Mouse (Mus musculus): ENCODE data around the gene Nrgn. TPM values are rescaled to one million over a fixed set of nuclear protein-coding genes. Genes with fewer than 3 reads are reported as not detected.

Nrgn gene
- polyA plus RNA-seq, 1 experiment from 2014 or later: 6.7 TPM

DNA sequence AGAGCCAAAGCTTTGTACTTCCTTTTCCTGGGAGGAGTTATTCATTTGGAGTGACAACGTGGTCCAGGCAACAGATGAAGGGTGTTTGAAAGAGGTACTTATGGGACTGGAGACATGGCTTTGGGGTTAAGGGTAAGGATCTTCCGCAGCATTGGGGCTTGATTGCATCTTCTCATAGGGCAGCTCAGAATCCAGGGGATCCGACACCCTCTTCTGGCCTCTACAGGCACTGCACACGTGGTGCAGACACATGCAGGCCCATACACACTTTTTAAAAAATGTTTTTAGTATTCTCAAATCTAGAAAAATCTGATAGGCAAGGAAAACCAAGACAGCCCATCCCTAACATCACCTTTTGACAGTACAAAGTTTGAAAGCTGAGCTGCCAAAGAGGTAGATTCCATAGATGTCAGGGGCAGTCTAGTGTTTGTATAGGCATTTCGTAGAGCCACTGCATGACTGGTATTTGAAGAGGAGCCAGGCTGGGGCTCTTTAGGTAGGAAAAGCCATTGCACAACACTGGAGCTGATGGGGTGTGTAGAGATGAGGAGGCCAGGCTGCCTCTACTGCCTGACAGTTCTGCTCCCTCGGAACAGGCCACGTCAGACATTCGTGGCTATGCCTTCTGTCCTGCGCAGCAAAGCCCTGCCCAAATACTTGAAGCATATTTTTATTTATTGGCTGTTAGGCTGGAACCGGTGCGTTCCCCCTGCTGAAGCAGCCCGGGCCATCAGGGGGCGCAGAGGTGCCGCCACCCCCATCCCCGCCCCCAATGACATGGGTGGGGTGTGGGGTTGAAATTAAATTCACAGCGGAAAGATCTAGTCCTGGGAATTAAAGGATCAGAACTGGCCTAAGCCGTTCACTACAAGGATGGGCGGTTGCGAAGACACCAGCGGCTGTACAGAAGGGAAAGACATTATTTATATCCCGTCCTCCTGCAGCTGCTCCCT lies 26.0 kb downstream of the Nrgn start:
- H3K4me1 ChIP-seq: peaks cover 26% of the 10 kb centered on the region
- 0 out of 2 replicates have a peak overlapping the region, but pooled peaks have one; percentile 10 for H3K4me3 ChIP-seq
- ATAC-seq (ENCODE audit: insufficient number of reproducible peaks, insufficient read depth, low FRiP score, low TSS enrichment): no peak
- H3K36me3 ChIP-seq: peaks cover 13% of the 10 kb centered on the region
- H3K9ac ChIP-seq: no peak overlapping the region
- H3K9me3 ChIP-seq: no peaks in the 10 kb centered on the region
- peak overlapping the region; percentile 32; the same call in 1 of the 2 replicates for H3K4me2 ChIP-seq (replicated peaks)
- peaks cover 63% of the 10 kb centered on the region for H3K27me3 ChIP-seq
- WGBS: 23% methylated on average over 21 of the region's 21 CpGs
- H3K27ac ChIP-seq: no peak overlapping the region

DNA sequence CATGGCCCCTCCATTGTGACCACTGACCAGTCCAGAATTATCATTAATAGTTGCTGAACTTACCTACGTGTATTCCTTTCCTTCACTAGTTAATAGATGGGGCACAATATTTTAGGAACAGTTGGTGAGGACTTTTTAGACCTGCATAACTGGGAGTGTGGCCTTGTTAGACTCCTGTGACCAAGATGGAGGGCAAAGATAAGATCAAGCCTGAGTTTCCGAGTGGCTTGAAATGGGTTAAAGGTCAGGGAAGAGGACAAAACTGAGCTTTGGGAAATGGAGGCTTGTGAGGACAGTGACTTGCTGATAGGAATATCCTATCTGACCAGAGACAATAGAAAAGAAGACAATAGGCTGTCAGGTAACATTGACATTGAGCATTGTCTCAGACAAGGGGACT lies 27.2 kb downstream of the Nrgn start:
- no peak overlapping the region for H3K27ac ChIP-seq
- no peak for ATAC-seq (ENCODE audit: insufficient number of reproducible peaks, insufficient read depth, low FRiP score, low TSS enrichment)
- H3K4me2 ChIP-seq (replicated peaks): no peak overlapping the region
- WGBS: 82% methylated on average over 2 of the region's 2 CpGs
- peaks cover 50% of the 10 kb centered on the region for H3K27me3 ChIP-seq
- peaks cover 15% of the 10 kb centered on the region for H3K4me1 ChIP-seq
- no peak overlapping the region for H3K4me3 ChIP-seq
- peaks cover 20% of the 10 kb centered on the region for H3K36me3 ChIP-seq
- no peak overlapping the region for H3K9ac ChIP-seq
- no peaks in the 10 kb centered on the region for H3K9me3 ChIP-seq

DNA sequence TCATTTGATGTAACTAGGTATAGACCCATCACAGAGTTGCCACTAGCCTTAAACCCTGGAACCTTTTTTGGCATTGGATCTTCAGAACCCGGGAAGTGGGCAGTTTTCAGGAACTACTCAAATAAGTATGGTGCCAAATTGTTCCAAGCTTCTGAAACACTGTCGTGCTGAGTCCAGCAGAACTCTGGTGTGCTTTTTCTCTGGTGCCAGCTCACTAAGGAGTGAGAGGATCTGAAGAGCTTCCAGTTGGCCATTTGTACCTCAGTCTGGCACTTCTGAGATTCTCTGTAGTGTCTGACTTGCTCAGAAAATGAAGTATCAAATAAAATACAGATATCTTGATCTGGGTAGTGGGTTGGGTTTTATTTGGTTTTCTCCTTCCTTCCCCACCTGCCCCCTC lies 32.7 kb downstream of the Nrgn start:
- no peak overlapping the region for H3K9ac ChIP-seq
- 91% methylated on average over 2 of the region's 2 CpGs for WGBS
- H3K36me3 ChIP-seq: peaks cover 31% of the 10 kb centered on the region
- no peaks in the 10 kb centered on the region for H3K27me3 ChIP-seq
- no peak overlapping the region for H3K4me2 ChIP-seq (replicated peaks)
- H3K9me3 ChIP-seq: no peaks in the 10 kb centered on the region
- no peak overlapping the region for H3K27ac ChIP-seq
- no peaks in the 10 kb centered on the region for H3K4me1 ChIP-seq
- H3K4me3 ChIP-seq: no peak overlapping the region
- no peak for ATAC-seq (ENCODE audit: insufficient number of reproducible peaks, insufficient read depth, low FRiP score, low TSS enrichment)

DNA sequence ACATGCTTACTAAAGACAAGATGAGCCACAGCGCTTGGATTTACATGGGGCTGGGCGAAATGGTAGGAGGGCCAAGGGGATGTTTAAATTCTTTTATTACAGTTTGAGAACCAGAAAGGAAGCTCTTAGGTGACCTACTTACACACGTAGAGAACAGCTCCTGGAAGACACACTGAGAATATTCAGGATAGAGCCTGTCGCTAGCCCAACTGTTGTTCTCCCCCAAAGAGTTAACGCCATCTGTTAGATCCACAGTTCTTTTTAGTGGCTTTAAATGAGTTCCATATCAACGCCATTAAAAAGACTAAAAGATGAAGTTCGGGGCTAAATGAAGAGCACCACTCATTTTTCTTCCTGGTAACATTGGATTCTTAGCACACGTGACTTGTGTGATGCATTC lies 33.7 kb downstream of the Nrgn start:
- Histone ChIP-seq H3K4me1 (no peaks in the 10 kb centered on the region), H3K27me3 (no peaks in the 10 kb centered on the region), H3K9me3 (no peaks in the 10 kb centered on the region), H3K4me2 (replicated peaks) (no peak overlapping the region), H3K9ac (no peak overlapping the region), H3K27ac (no peak overlapping the region), H3K4me3 (no peak overlapping the region), H3K36me3 (peaks cover 31% of the 10 kb centered on the region)
- WGBS: 91% methylated on average over 8 of the region's 8 CpGs
- no peak for ATAC-seq (ENCODE audit: insufficient number of reproducible peaks, insufficient read depth, low FRiP score, low TSS enrichment)

DNA sequence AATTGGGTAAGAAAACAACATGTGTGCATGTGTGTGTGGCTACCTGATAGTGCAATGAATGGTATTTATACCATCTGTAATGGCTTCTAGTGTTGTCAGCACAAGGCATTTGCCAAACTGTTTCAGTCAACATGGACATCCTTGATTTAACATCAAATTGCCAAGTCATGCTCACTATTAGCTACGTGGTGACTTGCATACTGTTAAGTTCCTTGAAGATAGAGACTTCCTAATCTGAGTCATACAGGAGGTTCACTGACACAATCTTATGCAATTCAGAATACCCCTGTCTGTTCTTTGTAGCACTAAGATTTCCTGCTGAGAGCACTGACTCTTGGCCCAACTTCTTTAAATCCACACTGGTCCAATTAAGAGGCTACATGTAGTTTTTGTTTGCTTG lies 35.2 kb downstream of the Nrgn start:
- Histone ChIP-seq H3K4me2 (replicated peaks) (no peak overlapping the region), H3K4me3 (no peak overlapping the region), H3K9ac (no peak overlapping the region), H3K27ac (no peak overlapping the region), H3K27me3 (no peaks in the 10 kb centered on the region), H3K4me1 (no peaks in the 10 kb centered on the region), H3K36me3 (peaks cover 22% of the 10 kb centered on the region), H3K9me3 (no peaks in the 10 kb centered on the region)
- no peak for ATAC-seq (ENCODE audit: insufficient number of reproducible peaks, insufficient read depth, low FRiP score, low TSS enrichment)
- 74% methylated on average over 1 of the region's 1 CpGs for WGBS

DNA sequence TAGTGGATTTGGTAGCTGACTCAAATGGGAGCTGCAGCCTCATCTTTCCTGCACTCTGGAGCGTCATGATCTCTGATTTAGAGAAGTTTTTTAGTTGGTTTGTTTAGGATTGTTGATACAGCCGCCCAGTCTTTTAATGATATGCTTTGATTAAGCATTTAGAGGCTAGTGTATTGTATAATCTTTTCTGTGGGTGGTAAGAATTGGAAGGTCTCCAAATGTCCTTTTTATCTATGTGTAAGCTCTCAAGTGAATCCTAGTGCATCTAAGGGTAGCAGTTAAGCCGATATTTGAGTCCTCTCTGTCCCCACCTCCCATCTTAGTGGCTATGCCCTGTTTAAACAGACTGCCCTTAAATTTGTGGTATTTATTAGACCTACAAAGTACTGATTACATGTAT lies 38.2 kb downstream of the Nrgn start:
- no peak for ATAC-seq (ENCODE audit: insufficient number of reproducible peaks, insufficient read depth, low FRiP score, low TSS enrichment)
- WGBS: 86% methylated on average over 3 of the region's 3 CpGs
- H3K4me2 ChIP-seq (replicated peaks): no peak overlapping the region

DNA sequence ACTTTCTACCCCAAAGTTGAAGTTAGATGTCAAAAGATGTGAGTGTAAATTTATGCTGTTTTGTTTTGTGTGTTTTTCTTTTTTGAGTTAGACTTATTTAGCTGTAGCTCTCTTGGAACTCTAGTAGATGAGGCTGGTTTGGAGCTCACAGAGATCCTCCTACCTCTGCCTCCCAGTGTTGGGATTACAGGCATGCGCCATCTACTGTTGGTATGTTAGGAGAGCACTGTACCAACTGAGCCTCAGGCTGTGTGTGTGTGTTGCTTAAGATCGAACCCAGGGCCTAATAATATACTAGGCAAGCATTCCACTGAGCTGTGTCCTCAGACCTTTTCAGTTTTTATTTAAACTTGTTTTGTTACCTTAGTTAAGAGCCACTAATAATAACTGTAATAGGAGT lies 40.6 kb downstream of the Nrgn start:
- ATAC-seq (ENCODE audit: insufficient number of reproducible peaks, insufficient read depth, low FRiP score, low TSS enrichment): no peak
- H3K4me2 ChIP-seq (replicated peaks): no peak overlapping the region
- H3K9ac ChIP-seq: no peak overlapping the region
- H3K9me3 ChIP-seq: no peaks in the 10 kb centered on the region
- H3K27ac ChIP-seq: no peak overlapping the region
- H3K36me3 ChIP-seq: no peaks in the 10 kb centered on the region
- no peaks in the 10 kb centered on the region for H3K4me1 ChIP-seq
- WGBS: 92% methylated on average over 2 of the region's 2 CpGs
- no peaks in the 10 kb centered on the region for H3K27me3 ChIP-seq
- no peak overlapping the region for H3K4me3 ChIP-seq

More for the DNA sequence above, 38.2 kb downstream of the Nrgn start:
- H3K27ac ChIP-seq: no peak overlapping the region
- no peak overlapping the region for H3K9ac ChIP-seq
- no peaks in the 10 kb centered on the region for H3K27me3 ChIP-seq
- H3K36me3 ChIP-seq: peaks cover 8% of the 10 kb centered on the region
- no peak overlapping the region for H3K4me3 ChIP-seq
- no peaks in the 10 kb centered on the region for H3K9me3 ChIP-seq
- H3K4me1 ChIP-seq: no peaks in the 10 kb centered on the region

DNA sequence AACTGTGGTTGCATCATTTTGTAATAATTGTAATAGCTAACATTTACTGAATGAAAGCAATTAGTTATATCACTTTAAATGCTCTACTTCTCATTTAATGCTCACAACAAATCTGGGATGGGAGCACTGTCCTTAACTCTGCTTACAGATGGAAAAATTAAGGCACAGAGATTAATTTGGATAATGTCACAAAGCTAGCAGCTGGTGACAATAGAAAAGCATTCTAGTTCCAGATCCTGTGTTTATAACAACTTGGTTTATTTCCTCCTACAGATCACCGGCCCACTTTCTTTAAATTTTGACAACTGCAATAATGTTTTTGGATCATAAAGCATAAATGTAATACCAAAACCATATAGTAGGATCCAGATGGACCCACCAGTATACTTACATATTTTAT lies 46.7 kb downstream of the Nrgn start:
- Histone ChIP-seq H3K9ac (no peak overlapping the region), H3K4me3 (no peak overlapping the region), H3K4me1 (no peaks in the 10 kb centered on the region), H3K4me2 (replicated peaks) (no peak overlapping the region), H3K27me3 (no peaks in the 10 kb centered on the region), H3K9me3 (no peaks in the 10 kb centered on the region), H3K27ac (no peak overlapping the region), H3K36me3 (no peaks in the 10 kb centered on the region)
- no peak for ATAC-seq (ENCODE audit: insufficient number of reproducible peaks, insufficient read depth, low FRiP score, low TSS enrichment)
- 91% methylated on average over 1 of the region's 1 CpGs for WGBS

DNA sequence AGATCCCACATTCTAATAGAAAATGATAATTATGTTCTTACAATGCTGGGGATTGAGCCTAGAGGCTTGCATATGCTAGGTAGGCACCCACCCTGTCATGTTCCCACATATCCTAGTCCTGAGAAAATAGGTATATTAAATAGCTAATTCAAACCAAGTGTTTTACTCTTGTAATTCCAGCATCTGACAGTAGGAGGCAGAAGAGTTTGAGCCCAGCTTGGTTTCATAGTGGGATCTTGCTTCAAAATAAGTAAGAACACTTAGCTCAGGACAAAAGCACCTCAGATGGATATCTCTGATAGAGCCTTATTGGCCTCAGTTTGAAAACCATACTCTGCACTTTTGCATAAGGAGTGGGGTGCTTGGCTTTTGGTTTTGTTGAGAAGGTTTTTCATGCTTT lies 48.4 kb downstream of the Nrgn start:
- H3K27me3 ChIP-seq: no peaks in the 10 kb centered on the region
- no peak overlapping the region for H3K9ac ChIP-seq
- no peaks in the 10 kb centered on the region for H3K4me1 ChIP-seq
- H3K4me3 ChIP-seq: no peak overlapping the region
- no peak overlapping the region for H3K27ac ChIP-seq
- H3K36me3 ChIP-seq: no peaks in the 10 kb centered on the region
- no peaks in the 10 kb centered on the region for H3K9me3 ChIP-seq
- ATAC-seq (ENCODE audit: insufficient number of reproducible peaks, insufficient read depth, low FRiP score, low TSS enrichment): no peak
- H3K4me2 ChIP-seq (replicated peaks): no peak overlapping the region

DNA sequence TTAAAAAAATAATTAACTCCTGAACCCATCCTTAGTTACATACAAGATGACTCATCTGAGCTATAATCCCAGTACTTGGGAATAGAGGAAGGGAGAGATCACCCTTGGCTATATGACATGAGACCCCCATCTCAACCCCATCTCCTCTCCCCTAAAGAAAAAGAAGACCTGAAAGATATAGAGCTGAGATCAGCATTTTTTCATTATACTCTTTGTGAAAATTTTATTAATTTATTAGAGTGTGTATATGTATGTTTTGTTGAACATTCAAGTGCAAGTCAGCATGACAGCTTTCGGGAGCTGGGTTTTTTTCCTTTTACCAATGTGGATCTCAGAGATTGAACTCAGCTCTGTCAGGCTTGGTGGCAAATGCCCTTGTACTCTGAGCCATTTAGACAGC lies 51.5 kb downstream of the Nrgn start:
- Histone ChIP-seq H3K27ac (no peak overlapping the region), H3K4me1 (no peaks in the 10 kb centered on the region), H3K9me3 (no peaks in the 10 kb centered on the region), H3K4me3 (no peak overlapping the region), H3K27me3 (no peaks in the 10 kb centered on the region), H3K9ac (no peak overlapping the region), H3K36me3 (no peaks in the 10 kb centered on the region), H3K4me2 (replicated peaks) (no peak overlapping the region)
- no peak for ATAC-seq (ENCODE audit: insufficient number of reproducible peaks, insufficient read depth, low FRiP score, low TSS enrichment)
- 93% methylated on average over 1 of the region's 1 CpGs for WGBS

DNA sequence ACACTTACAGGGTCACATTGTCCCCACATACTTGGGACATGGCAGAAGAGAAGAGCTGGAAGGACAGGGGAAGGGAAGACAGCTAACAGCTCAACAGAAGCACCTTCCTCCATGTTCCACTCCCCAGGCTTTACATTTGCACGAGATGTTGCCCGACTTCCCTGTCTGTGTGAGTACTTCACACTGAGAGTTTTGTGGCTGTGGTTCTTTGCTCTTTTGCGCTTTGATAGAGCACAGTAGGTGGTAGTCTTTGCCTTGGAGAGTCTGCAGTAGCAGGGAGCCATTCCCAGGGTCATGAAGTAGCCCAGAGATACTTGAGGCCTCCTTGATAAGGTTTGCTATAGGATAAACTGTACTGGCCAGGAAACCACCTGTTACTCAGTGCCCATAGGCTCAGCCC lies 52.5 kb downstream of the Nrgn start:
- WGBS: 82% methylated on average over 3 of the region's 3 CpGs
- Histone ChIP-seq H3K9ac (no peak overlapping the region), H3K27me3 (no peaks in the 10 kb centered on the region), H3K27ac (no peak overlapping the region), H3K4me3 (no peak overlapping the region), H3K9me3 (no peaks in the 10 kb centered on the region), H3K4me1 (no peaks in the 10 kb centered on the region), H3K36me3 (no peaks in the 10 kb centered on the region), H3K4me2 (replicated peaks) (no peak overlapping the region)
- ATAC-seq (ENCODE audit: insufficient number of reproducible peaks, insufficient read depth, low FRiP score, low TSS enrichment): no peak

DNA sequence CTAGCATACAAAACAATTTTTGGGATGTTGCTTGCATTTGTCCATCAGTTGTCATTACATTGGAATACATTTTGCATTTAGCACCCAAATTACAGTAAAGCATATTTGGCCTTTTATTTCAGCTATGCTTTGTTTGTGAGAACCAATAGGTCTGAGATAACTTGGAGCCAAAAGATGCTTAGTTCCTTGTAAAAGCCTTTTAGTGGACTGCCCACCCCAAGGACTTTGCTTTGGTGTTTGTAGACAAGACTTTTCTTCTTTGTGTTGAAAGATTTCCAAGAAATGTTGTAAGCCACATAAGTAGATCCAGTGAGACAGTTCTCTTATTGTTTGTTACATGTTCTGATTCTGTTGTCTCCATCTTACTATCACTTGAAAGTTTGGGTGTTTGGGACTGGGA lies 56.4 kb downstream of the Nrgn start:
- no peaks in the 10 kb centered on the region; the same call in 1 of the 2 replicates for H3K4me1 ChIP-seq
- H3K27ac ChIP-seq: no peak overlapping the region
- no peak for ATAC-seq (ENCODE audit: insufficient number of reproducible peaks, insufficient read depth, low FRiP score, low TSS enrichment)

More for the DNA sequence above, 56.4 kb downstream of the Nrgn start:
- peaks cover 10% of the 10 kb centered on the region; the same call in 1 of the 2 replicates for H3K36me3 ChIP-seq
- no peaks in the 10 kb centered on the region for H3K27me3 ChIP-seq
- H3K9ac ChIP-seq: no peak overlapping the region
- H3K4me3 ChIP-seq: no peak overlapping the region
- H3K9me3 ChIP-seq: no peaks in the 10 kb centered on the region
- H3K4me2 ChIP-seq (replicated peaks): no peak overlapping the region
